Mouse (Mus musculus) G1E-ER4 (cell line): ENCODE data around the gene Lgals3bp. TPM values are rescaled to one million over a fixed set of nuclear protein-coding genes. Genes with fewer than 3 reads are reported as not detected.

Experiments
- GATA1 ChIP-seq: IDR thresholded peaks from one replicate; pipeline ENCODE4 v1.8.0; 2012; ENCODE audit warnings: low read length, inconsistent platforms
- polyA plus RNA-seq: library from polyadenylated mRNA; stranded (reverse); fragments of >175 nt; gene quantifications from 2 replicates; pipeline ENCODE4 v1.2.3, GENCODE M21; 2012

The Lgals3bp gene
- polyA plus RNA-seq, 1 experiment, result 27.2 TPM

DNA sequence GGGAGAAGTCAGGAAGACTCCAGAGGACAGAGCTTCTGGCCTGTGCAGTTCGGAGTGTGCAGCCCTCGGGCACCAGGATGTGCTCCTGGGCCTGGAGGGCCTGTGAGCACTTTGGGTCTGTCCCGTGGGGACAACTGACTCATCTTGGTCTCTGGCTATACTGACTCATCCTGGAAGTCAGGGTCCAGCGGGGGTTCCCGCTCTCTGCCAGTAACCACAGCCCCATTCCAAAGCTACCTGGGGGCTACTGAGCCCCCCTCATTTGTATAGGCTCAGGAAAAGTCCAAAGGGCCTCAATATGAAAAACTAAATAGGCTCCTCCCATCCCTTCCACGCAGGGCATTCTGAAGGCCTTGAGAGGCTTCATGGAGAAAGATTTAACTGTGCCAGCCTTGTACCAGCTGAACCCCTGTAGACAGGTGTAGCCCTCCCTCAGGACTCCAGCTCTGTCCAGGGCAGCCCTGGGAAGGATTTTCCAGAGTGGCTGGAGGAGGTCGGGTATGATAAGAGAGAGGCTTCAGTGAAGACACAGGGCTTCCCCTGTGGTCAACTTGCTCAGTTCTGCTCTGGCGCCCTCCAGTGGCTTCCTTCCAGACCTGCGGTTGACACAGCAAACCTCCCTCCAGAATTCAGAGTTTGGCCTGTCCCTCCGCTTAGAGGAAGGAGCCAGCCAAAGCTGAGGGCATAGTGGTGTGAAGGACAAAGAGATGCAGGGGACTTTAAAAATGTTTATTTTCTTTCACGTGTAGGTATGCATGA is 22.5 kb downstream of the Lgals3bp start:
- TF ChIP-seq GATA1, result no peak

DNA sequence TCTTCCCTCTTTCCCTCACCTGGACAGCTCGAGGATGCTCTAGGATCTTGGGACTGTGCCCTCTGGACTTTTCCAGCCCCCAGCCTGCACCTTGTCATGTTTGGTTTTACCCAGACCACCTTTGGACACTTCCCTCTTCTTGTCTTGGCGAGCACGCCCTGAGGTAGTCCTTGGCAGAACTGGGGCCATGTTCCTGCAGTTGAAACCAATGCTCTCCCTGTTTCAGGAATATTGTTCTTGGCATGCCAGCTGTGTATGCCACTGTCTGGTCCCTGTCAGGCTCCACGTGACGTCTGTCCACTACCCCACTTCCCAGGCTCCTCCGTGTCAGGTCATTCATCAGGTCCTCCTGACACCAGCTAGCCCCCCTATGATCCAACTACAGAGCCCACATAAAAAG is 23.2 kb downstream of the Lgals3bp start:
- TF ChIP-seq GATA1, result no peak

GRCm38 (mm10) chr11:118375881-118376280 is 26.0 kb downstream of the Lgals3bp start:
- no peak for TF ChIP-seq GATA1

GRCm38 (mm10) chr11:118375461-118375860 is 26.4 kb downstream of the Lgals3bp start:
- no peak for TF ChIP-seq GATA1

- no peak for TF ChIP-seq GATA1
Observed at GRCm38 (mm10) chr11:118375006-118375405, 26.9 kb downstream of the Lgals3bp start.

GRCm38 (mm10) chr11:118374506-118374905 is 27.4 kb downstream of the Lgals3bp start:
- TF ChIP-seq GATA1, result no peak

DNA sequence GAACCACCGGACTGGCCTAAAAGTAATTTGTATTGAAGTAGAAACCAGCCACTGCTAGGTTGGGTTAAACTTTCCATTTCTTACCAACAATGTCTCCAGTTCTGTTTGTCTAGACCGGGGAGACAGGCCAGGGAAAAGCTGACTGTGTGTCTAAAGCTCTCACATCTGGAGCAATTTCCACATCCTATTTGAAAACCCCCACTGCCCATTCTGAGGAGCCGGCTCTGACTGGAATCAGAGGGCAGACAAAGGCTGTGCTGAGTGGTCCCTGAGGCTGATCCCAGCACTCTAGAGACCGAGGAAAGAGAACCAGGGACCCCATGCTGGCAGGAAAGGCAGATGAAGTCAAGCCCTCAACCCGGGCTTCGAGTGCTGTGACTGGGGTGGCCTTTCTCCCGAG is 29.3 kb downstream of the Lgals3bp start:
- TF ChIP-seq GATA1, result no peak

- TF ChIP-seq GATA1, result no peak
Observed at GRCm38 (mm10) chr11:118371876-118372275, 30.0 kb downstream of the Lgals3bp start.

DNA sequence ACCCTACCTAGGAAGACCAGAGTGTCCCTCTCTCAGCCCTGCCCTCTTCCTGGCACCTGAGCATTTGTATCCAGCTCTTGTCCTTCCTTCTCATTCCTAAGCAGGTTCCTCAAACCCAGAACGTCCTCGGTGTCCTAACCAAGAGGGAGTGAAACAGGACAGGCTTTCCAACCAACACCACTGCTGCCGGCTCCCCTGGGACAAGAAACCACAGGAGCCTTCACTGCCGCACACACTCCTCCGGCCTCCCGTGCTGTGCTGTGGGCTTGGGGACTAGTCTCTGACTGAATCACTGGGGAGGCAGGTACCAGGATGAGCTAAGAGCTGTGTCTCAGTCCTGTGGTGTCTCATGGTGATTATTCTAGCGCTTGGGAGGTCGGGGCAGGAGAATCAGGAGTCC is 32.2 kb downstream of the Lgals3bp start:
- TF ChIP-seq GATA1, result no peak

DNA sequence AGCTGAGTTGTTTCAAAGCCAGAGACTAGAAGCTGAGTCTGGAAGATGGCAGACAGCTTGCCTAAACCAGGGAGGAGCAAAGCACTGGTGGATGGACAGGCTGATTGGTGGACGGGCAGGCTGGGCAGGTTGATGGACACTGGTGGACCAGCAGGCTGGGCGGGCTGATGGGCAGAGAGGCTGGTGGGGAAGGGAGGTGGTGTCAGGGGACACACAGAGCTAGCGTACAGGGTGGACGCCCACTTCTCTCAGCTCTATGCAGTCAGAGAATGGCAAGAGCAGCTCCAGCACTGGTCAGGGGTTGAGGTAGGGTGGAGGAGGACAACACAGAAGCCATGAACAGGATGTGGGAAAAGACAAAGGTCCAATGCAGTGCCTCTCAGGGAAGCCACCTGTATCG is 32.6 kb downstream of the Lgals3bp start:
- TF ChIP-seq GATA1, result no peak

GRCm38 (mm10) chr11:118368330-118368729 is 33.6 kb downstream of the Lgals3bp start:
- TF ChIP-seq GATA1, result no peak

DNA sequence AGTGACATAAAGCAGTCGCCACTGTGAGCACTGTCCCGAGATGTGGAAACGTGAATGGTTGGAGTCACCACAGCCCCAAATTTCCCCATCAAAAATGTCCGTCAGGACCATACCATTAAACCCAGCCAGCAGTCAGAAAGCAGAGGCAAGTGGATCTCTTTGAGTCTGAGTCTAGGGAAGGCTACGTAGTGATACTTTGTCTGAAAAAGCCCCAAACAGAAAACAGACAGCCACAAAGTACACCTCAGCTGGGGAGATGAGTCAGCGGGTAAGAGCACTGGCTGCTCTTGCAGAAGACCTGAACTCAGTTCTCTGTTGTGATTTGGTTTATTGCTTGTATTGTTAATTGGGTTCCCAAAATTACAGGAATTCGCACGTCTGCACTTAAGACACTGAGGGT is 35.3 kb downstream of the Lgals3bp start:
- TF ChIP-seq GATA1, result no peak

DNA sequence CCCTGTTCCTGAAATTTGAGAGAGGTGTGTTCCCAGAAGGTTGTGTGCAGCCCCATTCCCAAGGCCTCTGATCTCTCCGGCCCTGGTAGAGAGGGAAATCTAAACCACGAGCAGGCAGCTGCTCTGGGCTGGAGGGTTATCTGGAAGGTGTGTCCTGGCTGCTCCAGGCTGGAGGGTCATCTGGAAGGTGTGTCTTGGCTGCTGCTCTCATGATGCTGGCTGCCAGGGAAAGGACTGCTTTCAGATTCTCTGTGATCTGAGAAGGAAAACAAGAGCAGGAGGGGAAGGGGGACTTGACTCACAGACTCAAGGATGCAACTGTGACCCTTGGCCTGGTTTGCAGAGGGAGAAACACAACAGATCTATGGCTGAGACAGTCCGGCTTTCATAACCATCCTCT is 35.8 kb downstream of the Lgals3bp start:
- TF ChIP-seq GATA1, result no peak

DNA sequence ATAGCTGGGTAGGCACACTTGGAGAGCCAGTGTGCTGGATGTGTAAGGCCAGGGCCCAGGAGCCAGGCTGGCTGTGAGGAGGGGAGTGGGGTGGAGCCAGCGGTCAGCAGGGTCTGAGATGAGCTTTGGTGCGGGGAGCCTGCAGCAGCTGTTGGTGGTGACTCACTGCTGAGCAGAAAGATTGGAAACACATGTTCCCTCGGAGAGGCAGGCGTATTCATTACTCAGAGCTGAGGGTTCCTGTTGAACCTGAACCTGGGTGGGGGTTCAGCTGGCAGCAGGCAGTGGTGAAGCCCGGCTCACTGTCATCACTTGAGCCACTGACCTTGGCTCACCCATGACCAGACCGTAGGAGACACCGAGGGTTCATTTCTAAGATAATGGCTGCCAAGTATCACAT is 36.7 kb downstream of the Lgals3bp start:
- TF ChIP-seq GATA1, result no peak

DNA sequence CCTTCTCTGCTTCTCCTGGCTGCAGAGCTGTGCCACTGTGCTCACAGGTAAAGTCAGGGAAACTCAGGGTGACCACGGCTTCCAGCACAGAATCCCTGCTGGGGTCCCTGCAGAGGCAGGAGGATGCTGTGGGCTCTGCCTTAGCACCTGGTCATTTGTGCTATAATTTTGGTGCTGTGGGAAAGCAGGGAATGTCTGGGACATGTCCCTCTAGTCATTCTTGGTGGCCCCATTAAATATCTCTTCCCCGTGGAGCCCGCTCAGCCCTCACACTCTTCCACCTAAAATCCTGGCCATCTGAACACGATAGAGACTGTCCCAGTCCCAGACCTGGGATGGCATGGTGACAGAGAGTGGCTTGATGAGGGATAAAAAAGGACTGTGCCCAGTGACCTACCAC is 37.9 kb downstream of the Lgals3bp start:
- TF ChIP-seq GATA1, result no peak

DNA sequence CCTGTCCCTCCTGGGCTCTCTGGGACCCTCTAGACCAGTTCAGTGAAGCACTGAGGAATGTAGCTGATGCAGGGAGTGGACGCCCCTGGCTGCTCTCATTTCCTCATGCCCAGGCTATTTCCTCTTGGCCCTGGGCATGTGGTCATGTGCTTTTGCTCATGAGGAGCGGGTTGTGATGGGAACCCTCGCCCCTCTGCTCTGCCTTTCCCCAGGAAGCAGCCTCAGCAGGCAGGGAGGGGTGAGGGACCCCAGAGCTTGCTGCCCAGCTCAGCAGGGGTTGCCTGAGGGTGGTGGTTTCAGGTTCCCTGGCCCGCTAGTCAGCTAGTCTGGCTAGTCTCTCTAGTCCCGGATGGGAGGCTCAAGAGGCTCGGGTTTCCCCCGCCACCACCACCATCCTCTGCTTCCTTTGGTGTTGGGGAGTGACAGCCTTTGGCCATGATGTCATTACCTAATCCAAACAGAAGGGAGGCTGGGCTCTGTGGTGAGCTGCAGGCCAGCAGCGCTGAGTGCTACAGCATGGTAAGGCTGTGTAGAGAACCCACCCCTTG is 38.8 kb downstream of the Lgals3bp start:
- no peak for TF ChIP-seq GATA1

DNA sequence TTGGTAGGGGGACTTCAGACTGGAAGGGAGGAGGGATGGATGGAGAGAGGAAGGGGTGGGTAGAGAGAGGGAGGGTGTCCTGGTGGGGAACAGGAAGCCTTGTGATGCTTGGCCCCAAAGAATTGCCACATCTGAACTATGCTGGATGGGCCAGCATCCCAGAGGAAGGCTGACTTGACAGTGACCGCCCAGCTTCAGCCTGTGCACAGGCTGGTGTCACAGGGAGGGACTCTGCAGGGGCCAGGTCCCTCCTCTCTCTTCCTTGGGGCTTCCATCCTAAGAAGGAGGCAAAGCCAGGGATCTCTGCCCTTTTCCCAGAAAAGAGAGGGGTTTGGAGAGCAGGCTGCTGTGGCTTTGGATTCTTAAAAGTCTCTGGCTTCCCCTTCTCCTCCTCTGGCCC is 39.4 kb downstream of the Lgals3bp start:
- no peak for TF ChIP-seq GATA1
